Mouse (Mus musculus) olfactory bulb, adult 2 months (tissue): ENCODE measurements around the gene Xylt1.

Experiments
- CTCF ChIP-seq: fragments of 200-500 bp; IDR thresholded peaks from 2 replicates; pipeline ENCODE4 v1.5.1; 2012; ENCODE audit warnings: low read depth, mild to moderate bottlenecking, low read length, moderate library complexity; ENCODE audit not compliant: insufficient read depth
- POLR2A ChIP-seq: fragments of 200-500 bp; IDR thresholded peaks from 2 replicates; pipeline ENCODE4 v1.6.1; 2012; ENCODE audit warnings: mild to moderate bottlenecking, low read depth, low read length, moderate library complexity; ENCODE audit not compliant: insufficient read depth

DNA sequence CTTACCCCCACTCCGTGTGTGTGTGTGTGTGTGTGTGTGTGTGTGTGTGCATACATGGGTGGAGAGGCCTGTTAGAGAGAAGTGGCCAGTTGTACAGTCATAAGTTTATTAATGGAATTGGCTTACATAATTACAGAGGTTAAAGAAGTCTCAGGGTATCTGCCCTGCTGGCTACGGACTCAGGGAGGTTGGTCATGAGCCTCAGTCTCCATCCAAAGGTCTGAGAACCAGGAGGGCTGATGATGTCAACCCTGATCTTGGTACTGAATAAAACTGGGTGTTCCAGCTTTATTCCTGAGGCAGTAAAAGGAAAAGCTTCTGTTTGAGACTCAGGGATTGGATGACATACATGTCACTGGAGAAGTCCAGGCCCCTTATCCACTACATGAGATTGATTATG lies 39.1 kb downstream of the Xylt1 start:
- no peak for TF ChIP-seq CTCF
- no peak for TF ChIP-seq POLR2A
